Mouse (Mus musculus) gastrocnemius, postnatal 36 days (tissue): ENCODE measurements at regions not wholly inside any gene's neighbourhood (a gene's known extent, or its start where the extent isn't known, plus 50 kb on each side); places are given as distances from the start of the nearest gene placed in this dataset.

Experiments used
- DNase-seq, 2 experiments: peaks; one replicate each; pipeline ENCODE4 v3.0.0; 2022
- intact Hi-C: fragments of 180-260 bp; cut with DNase I; formaldehyde crosslinking; loops from one replicate; pipeline ENCODE4 v1.15.1; 2025

DNA sequence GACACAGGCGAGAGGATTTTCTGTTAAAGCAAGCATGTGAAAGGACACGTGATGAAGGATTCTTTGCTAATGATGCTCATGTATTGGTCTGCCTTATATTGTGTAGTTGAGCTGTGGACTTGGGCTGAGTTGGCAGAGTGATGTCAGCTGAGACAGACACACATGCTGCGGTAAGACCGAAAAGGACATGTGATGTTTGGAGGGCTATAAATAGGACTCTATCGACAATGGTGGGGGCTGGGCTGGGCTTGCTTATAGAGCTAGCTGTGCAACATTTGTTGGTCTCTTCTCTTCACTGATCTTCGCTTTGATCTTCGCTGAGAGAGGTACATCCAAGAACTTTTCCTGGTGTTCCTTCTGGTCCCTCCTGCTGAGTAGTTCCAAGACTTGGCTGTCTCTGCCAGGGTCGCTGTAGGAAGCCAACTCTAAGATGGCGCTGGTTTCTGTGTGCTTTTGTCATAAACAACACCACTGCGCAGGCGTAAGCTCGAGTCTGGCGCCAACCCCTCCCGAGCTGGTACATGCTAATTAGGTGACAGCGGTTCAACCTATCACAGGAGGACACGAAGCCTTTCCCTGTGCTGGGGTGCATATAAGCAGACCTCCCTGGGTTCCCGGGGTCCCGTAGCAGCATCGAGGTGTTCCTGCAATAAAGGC lies 145.8 kb upstream of the Tut7 start:
- intact Hi-C loops: no loop called here
- DNase-seq: no peak

DNA sequence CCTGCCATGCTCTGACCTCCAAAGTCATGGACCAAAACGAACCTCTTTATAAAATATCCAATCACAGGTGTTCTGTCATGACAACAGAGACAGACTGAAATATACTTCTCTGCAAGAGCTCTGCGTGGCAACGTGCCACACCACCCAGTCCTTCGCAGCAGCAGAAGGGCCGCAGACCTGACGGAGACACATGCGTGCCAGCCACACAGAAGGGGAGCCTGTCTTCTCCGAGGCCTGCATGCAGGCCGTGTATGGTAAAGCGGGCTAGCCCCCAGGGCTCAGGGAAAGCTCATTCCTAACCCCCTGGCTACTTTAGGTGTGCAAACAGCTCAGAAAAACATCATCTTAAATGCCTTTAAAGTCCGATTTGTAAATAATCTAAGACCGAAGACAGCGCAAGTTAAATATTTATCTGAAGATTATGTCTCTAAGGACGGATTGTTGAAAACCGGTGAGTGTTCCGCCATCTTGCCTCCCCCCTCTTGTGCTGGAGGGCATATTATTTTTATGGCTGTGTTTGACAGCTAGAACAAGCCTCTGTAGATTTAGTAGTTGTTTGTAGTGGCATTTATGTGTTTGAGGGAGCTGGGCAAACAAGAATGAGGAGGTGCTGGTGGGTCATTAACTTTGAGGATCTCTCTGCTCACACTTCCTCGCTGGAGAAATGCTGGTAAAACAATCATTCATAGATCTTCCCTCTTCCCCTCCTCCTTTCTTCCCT lies 143.7 kb upstream of the Tut7 start:
- DNase-seq: no peak
- intact Hi-C loops: no loop called here

DNA sequence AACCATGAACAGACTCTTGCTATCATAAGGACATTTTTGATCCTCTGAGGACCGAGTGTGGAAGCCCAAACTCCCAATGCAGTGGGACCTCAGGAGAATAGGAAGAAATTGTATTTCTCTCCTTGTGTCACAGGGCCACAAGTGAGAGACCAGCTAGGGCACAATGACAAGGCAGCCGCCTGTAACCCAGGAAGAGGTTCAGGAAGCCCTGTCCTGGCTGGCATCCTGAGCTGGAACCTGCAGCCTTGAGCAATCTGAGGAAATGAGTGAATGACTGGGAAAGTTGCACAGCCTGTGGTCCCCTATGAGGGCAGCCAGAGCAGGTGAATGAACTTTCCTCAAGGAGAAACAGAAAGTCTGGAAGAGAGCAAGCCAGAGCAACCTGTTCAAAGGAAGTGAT lies 142.0 kb upstream of the Tut7 start:
- no peak for DNase-seq
- intact Hi-C loops: no loop called here

DNA sequence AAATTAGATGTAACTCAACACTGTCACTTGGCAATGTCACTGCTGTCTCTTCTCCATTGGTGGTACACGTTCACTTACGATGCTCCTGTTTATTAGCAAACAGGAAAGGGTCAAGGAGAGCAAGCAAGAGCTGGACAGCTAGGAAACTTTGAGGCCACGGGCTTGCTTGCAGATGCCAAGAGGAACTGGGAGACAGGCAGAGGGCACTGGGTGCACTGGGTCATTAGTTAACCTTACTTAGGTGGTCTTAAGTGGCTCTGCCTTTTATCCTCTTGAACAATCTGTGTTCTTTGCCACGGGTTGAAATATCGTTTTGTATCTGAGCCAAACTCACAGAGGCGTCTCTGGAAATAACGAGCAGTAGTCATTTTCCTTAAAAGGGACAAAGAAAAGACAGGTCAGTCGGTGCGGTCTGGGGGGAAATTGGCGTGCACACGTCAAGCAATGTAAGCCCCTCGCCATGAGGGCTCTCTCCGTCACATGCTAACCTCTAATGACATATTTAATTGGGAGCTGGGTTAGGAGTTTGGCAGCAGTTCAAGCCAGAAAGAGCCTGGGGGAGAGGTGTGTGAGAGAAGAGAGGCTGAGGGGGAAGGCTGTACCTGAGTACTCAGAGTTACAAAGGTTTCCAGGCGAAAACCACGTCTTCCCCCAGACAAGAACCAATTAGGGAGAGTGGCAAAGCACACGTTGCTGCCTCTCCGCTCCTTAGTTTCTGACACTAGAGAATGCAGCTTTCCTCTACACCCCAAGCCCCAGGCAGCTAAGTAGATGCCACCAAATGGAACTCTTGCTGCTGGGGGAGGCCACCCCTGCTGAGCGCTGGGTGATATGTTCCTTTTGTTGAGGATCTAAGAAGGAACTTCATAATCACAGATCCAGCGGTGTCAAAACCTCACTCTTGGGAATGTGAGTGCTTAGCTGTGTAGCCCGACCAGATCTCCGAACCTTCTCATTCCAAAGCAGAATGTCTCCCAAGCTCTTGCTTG lies 140.0 kb upstream of the Tut7 start:
- intact Hi-C loops: no loop called here
- DNase-seq: no peak

DNA sequence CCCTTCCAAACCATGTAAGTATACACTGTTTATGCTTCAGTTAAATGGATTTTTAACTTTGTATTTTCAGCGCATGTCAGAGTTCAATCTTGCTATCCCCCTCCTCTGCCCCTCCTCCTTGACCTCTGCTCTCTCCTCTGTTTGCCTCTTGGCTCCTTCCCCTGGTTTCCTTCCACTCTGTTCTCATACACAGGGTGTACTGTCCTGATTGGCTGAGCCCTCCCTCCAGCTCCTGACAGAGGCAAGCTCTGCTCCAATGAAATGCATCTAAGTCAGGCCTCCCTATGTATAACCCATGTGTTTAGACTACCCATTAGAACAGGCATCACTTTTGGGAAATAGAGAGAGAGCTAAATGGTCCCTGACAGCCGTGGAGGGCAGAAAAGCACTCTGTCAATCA lies 133.5 kb upstream of the Tut7 start:
- intact Hi-C loops: no loop called here
- DNase-seq: no peak

DNA sequence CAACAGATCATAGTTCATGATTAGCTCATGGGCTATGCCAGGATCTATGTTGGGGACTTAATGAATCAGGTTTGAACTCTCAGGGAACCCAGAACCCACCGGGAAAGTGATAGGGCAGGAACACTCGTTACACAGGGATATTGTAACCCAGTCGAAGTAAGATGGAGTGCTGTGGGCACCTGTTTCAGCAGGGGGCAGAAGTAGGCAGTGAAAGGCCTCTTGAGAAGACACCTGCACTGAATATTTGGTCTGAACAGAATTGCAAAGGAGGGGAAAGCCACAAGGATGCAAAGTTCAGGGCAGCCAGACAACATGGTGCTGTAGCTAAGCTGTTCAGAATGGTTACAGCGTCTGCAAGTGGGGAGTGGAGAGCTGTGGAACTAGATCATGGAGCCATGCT lies 129.9 kb upstream of the Tut7 start:
- no peak for DNase-seq
- intact Hi-C loops: no loop called here

DNA sequence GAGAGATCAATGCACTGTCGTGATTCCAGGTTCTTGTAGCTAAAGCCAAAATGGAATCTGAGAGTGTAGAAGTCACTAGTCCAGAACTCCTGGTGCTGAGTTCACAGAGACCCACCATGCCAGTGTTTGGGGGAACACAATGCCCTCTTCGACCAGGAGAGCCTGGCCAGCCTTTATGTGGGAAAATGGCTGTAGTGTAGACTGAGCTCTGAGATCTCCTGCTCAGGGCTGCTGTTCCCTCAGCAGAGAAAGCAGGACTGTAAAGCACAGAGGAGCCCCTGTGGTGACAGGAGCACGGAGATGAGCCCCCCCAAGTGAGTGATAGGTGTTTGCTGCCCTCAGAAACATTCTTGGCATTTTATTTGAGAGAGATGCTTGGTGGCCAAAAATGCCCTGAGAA lies 129.2 kb upstream of the Tut7 start:
- intact Hi-C loops: no loop called here
- DNase-seq: no peak

DNA sequence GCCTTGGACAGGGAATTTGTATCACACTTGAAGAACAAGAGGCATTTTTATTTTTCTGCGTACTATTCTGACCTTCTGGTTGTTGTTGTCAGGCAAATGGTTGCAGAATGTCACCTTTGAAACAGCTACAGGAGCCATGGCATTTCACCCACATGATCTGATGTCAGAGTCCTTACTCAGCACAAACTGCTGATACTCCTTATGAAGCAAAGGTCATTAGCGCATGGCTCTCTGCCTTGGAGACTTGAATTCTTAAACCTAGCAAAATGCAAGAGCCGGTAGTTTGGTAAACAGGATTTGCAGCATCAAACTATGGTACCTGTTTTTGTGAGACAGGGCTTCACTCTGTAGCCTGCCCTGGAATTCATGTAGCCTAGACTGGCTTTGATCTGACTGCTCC lies 127.3 kb upstream of the Tut7 start:
- DNase-seq: no peak
- intact Hi-C loops: no loop called here

DNA sequence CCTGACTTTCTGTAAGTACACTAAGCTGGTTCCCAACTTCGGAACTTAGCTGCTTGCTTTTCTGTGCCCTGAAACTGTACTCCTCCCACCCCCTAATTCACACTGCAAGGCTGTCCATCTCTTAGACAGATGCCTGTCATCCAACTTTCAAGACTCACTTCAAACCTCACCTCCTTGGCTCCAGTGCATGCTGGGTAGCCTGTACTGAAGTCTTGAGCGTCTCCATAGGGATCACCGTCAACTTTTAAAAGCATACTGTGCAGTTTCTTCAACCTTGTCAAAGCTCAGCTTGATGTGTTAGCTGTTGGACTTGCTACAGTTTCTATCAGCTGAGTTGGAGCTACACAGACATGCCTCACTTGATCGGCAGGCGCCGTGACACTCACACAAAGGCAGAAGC lies 126.5 kb upstream of the Tut7 start:
- intact Hi-C loops: no loop called here
- DNase-seq: no peak

DNA sequence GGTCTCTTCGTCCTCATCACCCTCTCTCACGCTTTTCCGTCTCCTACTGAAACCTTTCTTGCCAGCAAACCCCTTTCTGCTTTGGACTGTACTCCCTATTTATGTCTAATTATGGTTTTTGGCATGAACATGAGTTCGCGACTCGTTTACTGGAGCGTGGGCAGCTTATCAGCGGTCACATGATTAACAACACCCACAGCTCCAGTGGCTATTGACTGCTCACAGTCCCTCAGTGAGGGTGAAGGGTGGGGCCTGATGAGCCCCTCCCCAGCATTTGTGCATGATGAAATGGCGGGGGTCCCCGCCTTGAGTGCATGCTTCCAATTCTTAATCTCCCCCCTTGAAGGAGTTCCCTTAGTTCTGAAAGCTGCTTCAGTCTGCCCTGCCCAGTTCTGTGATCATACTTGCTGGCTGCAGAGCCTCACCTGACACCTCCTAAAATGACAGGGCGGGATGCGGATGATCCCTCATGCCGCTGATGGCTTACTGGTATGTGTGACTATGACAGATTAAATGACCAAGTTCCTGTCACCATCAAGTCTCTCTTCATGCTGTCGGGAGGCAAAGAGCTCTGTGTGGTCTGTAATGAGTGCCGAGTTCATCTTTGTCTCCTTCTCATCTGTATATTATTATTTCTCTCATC lies 125.7 kb upstream of the Tut7 start:
- no peak for DNase-seq
- intact Hi-C loops: no loop called here

DNA sequence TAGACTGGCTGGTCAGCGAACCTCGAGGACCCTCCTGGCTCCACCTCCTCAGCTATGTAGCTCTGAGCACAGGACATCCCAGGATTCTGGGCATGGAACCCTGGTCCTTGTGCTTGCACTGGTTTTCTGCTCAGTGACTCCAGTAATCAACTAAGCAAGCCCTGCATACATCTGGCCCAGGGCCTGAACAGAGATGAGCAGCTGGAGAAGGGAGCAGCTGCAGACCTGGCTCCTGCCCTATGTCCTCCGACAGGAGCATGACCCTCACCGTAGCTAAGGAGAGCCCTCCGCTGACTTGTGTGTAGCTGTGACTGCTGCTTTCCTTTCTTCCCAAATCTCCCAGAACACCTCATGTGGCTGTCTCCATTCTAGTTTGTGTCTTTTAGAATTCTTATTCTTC lies 124.5 kb upstream of the Tut7 start:
- intact Hi-C loops: no loop called here
- DNase-seq: no peak

DNA sequence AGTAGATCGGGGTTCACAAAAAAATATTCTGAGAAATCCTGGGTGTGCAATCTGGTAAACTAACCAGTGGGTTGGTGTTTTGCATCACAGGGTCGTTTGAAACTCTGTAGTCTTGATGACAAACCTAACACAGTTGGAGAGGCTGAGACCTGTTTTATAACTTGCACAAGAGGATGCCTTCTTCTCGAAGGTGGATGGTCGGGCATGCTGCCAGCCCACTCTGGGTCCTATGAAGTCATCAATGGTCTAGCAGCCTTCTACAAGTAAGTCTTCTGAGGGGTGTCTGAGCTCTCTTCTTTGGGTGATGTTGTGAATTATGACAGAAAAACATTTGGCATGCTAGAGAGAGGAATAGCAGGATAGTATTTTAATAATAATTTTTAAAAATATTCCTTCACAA lies 123.6 kb upstream of the Tut7 start:
- DNase-seq: no peak
- intact Hi-C loops: no loop called here

DNA sequence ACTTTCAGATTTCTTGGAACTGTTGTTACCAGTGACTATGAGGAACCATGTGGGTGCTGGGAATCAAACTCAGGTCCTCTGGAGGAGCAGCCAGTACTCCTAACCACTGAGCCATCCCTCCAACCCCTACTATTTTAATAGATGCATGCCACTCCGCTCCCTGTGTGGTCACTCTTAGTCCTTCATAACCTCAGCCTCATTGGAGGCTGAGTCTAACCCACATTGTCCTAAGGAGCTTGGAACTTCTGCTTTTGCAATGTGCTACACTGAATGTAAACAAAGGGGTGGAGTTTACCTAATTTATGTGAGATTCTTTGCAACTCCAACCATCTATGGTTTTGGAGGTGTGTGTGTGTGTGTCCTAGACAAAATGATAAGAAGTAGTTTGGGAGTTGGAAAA lies 122.7 kb upstream of the Tut7 start:
- intact Hi-C loops: no loop called here
- DNase-seq: no peak

DNA sequence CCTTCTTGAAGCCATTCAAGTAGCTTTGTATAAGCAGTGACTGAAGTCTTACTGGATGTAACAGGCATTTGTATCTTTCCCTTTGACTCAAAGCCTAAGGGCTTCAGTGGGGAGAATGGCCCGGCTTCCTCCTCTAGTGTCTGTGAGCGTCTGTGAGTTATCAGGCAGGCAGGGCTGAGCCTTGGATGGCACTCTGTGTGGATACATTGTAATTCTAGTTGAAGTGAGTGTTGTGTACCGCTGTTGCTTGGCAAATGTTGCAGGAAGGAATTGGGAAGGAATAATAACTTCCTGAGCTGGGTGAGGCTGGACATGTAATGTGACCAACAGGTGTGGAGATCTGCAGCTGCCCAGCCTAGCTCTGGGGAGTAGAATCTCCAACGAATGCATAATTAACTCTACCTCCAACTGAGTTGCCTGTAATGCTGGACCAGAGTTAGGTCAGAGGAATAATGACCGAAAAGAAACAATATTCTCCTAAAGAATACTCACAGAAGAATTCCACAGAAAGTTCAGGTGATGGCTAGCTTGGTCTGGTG lies 120.7 kb upstream of the Tut7 start:
- DNase-seq: no peak
- intact Hi-C loops: no loop called here

DNA sequence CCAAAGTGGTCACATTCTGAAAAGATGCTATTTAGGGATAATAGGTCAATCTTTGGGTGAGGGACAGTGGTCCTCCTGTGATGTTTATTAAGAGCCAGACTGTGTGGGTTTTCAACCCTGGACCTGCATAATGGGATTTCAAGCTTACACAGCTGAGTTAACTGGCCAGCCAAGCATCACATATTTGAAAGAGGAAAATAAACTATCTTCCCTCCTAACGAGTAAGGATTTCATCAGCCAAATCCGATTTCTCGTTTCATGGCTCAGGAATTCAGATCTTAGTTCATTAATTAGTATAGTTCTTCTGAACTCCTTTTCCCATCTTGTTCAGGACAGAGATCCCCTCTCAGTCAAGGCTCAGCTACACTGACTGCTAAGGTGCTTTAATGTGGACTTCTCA lies 120.1 kb upstream of the Tut7 start:
- intact Hi-C loops: no loop called here
- DNase-seq: no peak

DNA sequence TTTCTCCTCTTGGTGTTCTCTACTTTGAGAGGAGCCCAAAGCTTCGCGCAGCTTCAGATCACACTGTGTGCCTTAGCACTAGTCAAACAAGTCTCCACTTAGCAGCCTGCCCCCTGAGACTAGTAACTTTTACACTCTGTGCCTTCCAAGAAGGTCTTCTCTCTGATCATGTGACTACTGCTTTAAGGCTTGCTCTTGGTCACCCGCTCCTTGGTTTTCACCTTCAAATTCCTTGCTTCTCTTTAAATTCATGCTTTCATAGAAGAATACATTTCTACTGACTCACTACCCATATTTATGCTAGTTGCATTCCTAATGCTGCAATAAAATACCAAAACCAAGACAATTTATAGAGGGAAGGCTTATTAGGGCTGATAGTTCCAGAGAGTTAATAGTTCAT lies 118.6 kb upstream of the Tut7 start:
- DNase-seq: no peak
- intact Hi-C loops: no loop called here

DNA sequence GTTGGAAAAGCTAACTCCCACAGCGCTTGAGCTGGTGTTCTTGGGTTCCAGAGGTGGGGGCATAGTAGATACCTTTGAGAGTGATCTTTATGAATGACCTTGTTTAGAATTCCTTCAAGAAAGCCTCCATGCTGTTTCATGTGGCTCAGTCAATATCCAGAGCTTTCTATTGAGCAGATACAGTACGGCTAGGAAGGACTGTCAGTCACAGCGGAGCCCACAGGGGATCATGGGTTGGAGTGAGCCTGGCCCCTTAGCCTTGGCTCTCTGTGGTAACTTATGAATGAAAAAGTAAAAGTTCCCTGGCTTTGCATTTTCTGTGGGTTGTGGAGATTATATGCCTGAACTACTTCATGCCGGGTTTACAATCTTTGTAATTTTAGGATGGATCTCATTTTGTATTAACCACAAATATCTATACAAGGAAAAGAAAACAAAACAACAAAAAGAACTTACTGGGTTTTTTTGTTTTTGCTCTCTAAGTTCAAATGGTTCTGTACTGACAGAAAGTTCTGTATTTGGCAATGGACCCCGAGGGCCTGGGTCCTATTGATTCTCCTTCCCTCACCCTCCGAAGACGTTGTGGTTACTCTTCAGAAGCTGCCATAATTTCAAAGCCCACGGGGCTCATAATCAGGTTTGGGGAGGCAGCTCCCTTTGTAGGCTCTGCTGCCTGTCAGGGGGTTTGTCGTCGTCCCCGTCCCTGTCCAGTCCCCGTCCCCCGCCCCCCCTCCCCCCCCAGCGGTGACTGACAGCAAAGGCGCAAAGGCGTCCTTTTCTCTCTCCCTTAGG lies 117.7 kb upstream of the Tut7 start:
- no peak for DNase-seq
- intact Hi-C loops: no loop called here

DNA sequence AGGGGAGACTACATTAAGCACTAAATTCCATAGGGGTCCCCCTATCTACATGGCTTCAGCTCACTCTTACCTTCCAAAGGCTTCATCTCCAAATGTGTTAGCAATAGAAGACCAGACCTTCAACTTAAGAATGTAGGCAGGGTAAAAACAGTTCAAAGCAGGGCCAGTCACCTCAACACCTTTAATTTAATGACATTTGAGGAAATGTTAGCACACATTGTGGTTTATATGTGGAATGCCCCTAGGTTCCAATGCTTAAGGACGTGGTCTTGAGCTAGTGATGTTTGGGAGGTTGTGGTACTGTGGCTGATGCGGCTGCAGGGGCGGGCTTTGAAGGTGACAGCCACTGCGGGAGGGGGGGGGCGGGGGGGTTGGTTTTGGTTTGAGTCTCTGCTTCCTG lies 116.9 kb upstream of the Tut7 start:
- DNase-seq: no peak
- intact Hi-C loops: no loop called here

DNA sequence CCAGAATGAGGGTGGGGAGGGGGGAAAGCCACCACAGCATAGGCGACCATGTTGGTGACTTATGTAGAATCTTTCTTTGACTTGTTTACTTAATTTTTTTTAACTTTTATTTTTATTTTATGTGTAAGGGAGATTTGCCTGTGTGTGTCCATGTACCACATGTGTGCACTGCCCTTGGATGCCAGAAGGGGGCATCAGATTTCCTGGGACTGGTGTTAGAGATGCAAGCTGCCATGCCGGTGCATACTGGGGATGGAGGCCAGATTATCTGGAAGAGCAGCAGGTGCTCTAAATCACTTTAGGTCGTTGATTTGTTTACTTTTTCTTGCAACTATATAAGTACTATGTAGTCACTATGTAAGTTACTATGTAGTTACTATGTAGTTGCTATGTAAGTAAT lies 114.2 kb upstream of the Tut7 start:
- intact Hi-C loops: no loop called here
- no peak for DNase-seq

DNA sequence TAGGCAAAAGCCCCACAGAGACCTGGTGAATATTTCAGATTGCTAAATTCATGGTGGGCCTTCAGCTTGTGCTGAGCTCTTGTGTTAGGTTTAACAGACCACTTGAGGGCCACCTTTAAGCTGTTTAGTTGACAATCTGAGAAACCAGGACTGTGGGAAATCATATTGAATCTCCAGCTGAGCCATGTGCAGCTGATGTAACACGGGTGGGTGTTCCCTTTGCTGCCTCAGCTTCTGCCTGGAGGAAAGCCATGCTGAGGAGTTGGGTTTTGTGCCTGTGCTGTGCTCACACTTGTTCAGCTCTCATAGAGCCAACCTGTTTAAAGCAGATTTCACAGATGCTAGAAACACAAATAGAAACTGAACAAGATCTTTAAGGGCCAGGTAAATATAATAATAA lies 111.6 kb upstream of the Tut7 start:
- DNase-seq: no peak
- intact Hi-C loops: no loop called here
